8 mouse cellular contexts compared by ENCODE assay signal in the genomic region with DNA sequence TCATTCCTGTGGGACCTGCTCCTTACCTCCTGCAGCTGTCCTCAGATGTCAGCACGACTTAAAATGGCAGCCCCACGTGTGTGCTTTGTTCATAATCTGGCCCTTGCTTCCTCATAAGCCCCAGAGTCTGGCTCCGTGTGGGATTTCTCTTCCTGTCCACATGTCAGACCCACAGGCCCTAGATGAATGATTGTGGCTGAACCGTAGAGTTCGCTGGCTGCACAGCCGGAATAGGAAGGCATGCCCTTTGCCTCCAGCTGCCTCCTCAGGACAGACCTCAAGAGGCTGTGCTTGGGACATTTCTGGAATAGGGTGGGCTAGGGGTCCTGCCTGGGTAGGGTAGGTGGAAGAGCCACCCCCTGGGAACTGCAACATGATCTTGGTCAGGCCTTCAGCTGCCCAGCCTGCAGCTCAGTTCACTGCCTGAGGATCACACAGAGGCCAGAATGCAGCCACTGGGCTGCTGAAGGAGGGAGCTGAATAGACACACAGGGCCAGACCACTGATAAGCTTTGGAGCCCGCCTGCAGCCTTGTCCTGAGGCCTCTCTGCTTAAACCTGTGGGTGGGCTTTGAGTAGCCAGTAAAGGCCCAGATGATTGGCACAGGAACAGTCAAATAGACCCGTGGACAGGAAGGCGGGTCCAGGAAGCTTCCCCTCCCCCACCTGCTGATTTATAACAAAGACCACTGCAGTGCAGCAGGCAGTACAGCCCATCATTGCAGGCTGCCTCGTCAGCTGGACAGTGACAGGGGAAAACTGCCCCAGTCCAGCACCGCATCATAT. TPM values are rescaled to one million over a fixed set of nuclear protein-coding genes. Genes with fewer than 3 reads are reported as not detected.
DNase-seq lines count a peak whose midpoint lies in the region; ATAC-seq lines count a peak whose summit lies in the region.

No protein-coding gene starts in this region.

- H3K4me1 ChIP-seq in limb, embryonic 13.5 days, result peaks cover 49% of the 10 kb centered on the region

- no peaks in the 10 kb centered on the region for H3K36me3 ChIP-seq in limb, embryonic 13.5 days

- intact Hi-C loops in heart, postnatal 10 days (cut with DNase I), result no loop called here

- DNase-seq in kidney, adult 11 months, result peak; percentile 38
- no peak for DNase-seq in kidney, adult 18-20 months
- peak; percentile 46 to 58 for DNase-seq in heart, postnatal 10 days
- DNase-seq in neural tube, embryonic 10.5 days (ENCODE audit: extremely low spot score, low spot score), result peak; percentile 89
- no peak for DNase-seq in spleen, postnatal 10 days (ENCODE audit: low spot score in 2 of 2)
- DNase-seq in frontal cortex, postnatal 25 days (ENCODE audit: low spot score in 2 of 2), result no peak

- H3K27me3 ChIP-seq in limb, embryonic 13.5 days, result no peaks in the 10 kb centered on the region

- peak overlapping the region; percentile 79 for H3K27ac ChIP-seq in limb, embryonic 13.5 days

- peak overlapping the region; percentile 9; the same call in 1 of the 2 replicates for H3K4me2 ChIP-seq in limb, embryonic 13.5 days (replicated peaks)

- no peak overlapping the region for H3K4me3 ChIP-seq in limb, embryonic 13.5 days

- 17% methylated on average over 11 of the region's 11 CpGs for WGBS in limb, embryonic 13.5 days

- ATAC-seq in limb, embryonic 13.5 days (ENCODE audit: low FRiP score, low read depth), result peak; percentile 61
- ATAC-seq in erythroid progenitor cell, adult 5-6 weeks (replicated peaks; ENCODE audit: low FRiP score, poor library complexity, severe bottlenecking), result no peak

- peak overlapping the region; percentile 46 for H3K9ac ChIP-seq in limb, embryonic 13.5 days

- peaks cover 11% of the 10 kb centered on the region; the same call in 1 of the 2 replicates for H3K9me3 ChIP-seq in limb, embryonic 13.5 days

RNA-seq across cellular contexts. Expression of a gene that starts 16.0 kb away (rescaled TPM):
- 10 to 100 TPM in 1 of 2 experiments, 1 to 10 TPM in 1; 8.8 to 14.1 TPM for total RNA-seq in heart, postnatal 10 days (2021)
- polyA plus RNA-seq in limb, embryonic 13.5 days (2015; fragmentation: Nextera tagmentation; extraction: Ambion mirVana), result 12.7 and 13.8 TPM in 2 replicates
- total RNA-seq in erythroid progenitor cell, adult 5-6 weeks (2015; ENCODE audit: low replicate concordance), result 2.5 and 2.9 TPM in 2 replicates
- 1.4 TPM in 2 replicates for total RNA-seq in erythroid progenitor cell, adult 5-6 weeks (2017; ENCODE audit: low replicate concordance)

Comparison
In these comparisons a context has a peak if more than half of its experiments do, and no peak if none do; other contexts are left out.
1. DNase-seq: peak in kidney, adult 11 months (single experiment), heart, postnatal 10 days (2 of 2) and neural tube, embryonic 10.5 days (single experiment); none in kidney, adult 18-20 months (single experiment), spleen, postnatal 10 days (0 of 2) and frontal cortex, postnatal 25 days (0 of 2).